23 mouse cellular contexts compared by ENCODE assay signal in genomic region chr1:170871402-170871801, GRCm38 (mm10). TPM values are rescaled to one million over a fixed set of nuclear protein-coding genes. Genes with fewer than 3 reads are reported as not detected.
"Had no signal": no experiment of that assay in that cellular context is flagged by ENCODE, and none has a peak within 500 bp of the region (broad histone marks: within the 10 kb centered on the region; RNA-seq: fewer than 3 reads in every experiment).

No protein-coding gene starts in this region.

- H3K4me2 ChIP-seq: lung, embryonic 14.5 days; midbrain, embryonic 12.5 days; neural tube, embryonic 13.5 days; neural tube, embryonic 15.5 days had no signal

- H3K9me3 ChIP-seq: midbrain, embryonic 10.5 days; midbrain, embryonic 12.5 days; neural tube, embryonic 13.5 days; neural tube, embryonic 15.5 days had no signal

- H3K9ac ChIP-seq: lung, embryonic 14.5 days; midbrain, embryonic 12.5 days; neural tube, embryonic 13.5 days; neural tube, embryonic 15.5 days had no signal

- H3K27me3 ChIP-seq: midbrain, embryonic 12.5 days; neural tube, embryonic 13.5 days; neural tube, embryonic 15.5 days had no signal

- ATAC-seq: midbrain, embryonic 16.5 days had no signal

- H3K27ac ChIP-seq: midbrain, embryonic 10.5 days; midbrain, embryonic 12.5 days; neural tube, embryonic 13.5 days; neural tube, embryonic 15.5 days had no signal

- DNase-seq: lung, embryonic 14.5 days; lung, postnatal 10 days; lung, postnatal 4 days; midbrain, embryonic 14.5 days; retina, postnatal 1 day; right cerebral cortex, adult 18-20 months; right cerebral cortex, postnatal 25 days; right cerebral cortex, postnatal 4 days; spleen, adult 18-20 months; thymus, adult 18-20 months; thymus, postnatal 14 days; thymus, postnatal 36 days had no signal

- H3K4me3 ChIP-seq: midbrain, embryonic 10.5 days; midbrain, embryonic 12.5 days; myocyte; neural tube, embryonic 13.5 days; neural tube, embryonic 15.5 days had no signal

RNA-seq across cellular contexts. Expression of gene Gm26620, which starts 13.5 kb away (rescaled TPM):
- total RNA-seq: megakaryocyte, adult 5-6 weeks had no signal
- polyA plus RNA-seq: lung, embryonic 14.5 days; midbrain, embryonic 12.5 days had no signal

RNA-seq across cellular contexts. Expression of gene Fcrlb, which starts 41.3 kb away (rescaled TPM):
- total RNA-seq: megakaryocyte, adult 5-6 weeks had no signal
- polyA plus RNA-seq: lung, embryonic 14.5 days; lung, embryonic 16.5 days; midbrain, embryonic 10.5 days; stomach, embryonic 14.5 days; stomach, embryonic 16.5 days had no signal

RNA-seq across cellular contexts. Expression of gene Fcrla, which starts 56.0 kb away (rescaled TPM):
- polyA plus RNA-seq: lung, embryonic 14.5 days; lung, embryonic 16.5 days; midbrain, embryonic 10.5 days; midbrain, embryonic 12.5 days; midbrain, embryonic 14.5 days; midbrain, embryonic 16.5 days; myocyte; neural tube, embryonic 11.5 days; neural tube, embryonic 13.5 days; neural tube, embryonic 15.5 days; stomach, embryonic 14.5 days had no signal
